Mouse (Mus musculus): ENCODE data around the gene Mtmr12. TPM values are rescaled to one million over a fixed set of nuclear protein-coding genes. Genes with fewer than 3 reads are reported as not detected.

The Mtmr12 gene
- polyA plus RNA-seq, 1 experiment, result 49.2 TPM

DNA sequence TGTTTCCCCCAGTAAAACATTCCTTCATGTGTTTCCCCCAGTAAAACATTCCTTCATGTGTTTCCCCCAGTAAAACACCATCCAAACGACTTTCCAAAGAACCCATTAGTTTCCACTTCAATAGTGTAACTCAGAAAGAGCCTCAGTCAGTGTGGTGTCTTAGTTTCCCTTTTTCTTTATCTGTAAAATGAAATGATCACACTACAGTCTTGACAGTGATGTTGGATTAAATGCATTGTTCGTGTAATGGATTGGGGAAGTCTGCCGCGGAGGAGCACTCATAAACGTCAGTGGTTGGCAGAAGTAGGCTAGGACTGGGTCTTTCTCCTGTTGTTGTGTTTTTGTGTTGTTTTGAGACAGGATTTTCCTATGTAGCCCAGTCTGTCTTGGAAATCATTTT lies 45.5 kb downstream of the Mtmr12 start:
- Histone ChIP-seq H3K4me3 (ENCODE audit: control insufficient read depth, insufficient read depth, low read length) (no peak overlapping the region), H3K36me3 (ENCODE audit: control insufficient read depth, insufficient read depth, low read length) (peaks cover 43% of the 10 kb centered on the region)

DNA sequence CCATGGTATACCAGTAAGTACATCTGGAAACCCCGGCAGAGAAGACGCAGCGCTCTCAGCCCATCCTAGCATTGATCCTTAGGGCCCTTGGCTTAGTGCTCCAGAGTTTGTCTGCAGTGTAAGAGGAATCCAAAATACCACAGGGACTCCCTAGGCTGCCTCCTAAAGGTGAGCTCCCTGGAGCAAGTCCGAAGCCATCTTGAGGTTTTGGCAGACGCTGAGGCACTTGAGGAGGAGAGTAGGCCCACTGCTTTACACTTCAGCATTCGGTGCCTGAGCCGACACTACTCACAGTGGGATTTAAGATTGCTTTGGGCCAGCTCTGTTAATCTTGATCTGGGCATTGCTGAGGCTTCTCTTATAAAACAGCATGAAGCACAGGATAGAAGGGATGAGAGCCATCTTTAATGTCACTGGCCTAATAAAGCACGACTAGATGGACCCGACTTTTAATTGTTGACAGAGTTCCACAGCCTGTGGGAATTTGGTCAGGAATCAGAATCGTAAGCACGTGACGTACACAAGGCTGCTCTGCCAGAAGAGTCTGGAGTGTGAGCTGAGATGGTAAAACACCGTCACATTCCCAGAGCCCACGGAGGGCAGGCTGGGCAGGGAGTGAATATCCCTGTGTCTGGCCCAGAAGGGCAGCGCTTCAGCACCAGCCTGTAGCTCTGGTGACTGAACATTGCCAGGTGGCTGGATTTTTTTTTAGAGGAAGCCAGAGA lies 46.8 kb downstream of the Mtmr12 start:
- Histone ChIP-seq H3K4me3 (ENCODE audit: control insufficient read depth, insufficient read depth, low read length) (no peak overlapping the region), H3K27me3 (ENCODE audit: control insufficient read depth, insufficient read depth, low read length) (no peaks in the 10 kb centered on the region), H3K27ac (ENCODE audit: control insufficient read depth, insufficient read depth, low read length) (no peak overlapping the region), H3K36me3 (ENCODE audit: control insufficient read depth, insufficient read depth, low read length) (peaks cover 32% of the 10 kb centered on the region), H3K4me1 (replicated peaks; ENCODE audit: control insufficient read depth, insufficient read depth, low read length) (no peaks in the 10 kb centered on the region)
- DNase-seq, result no peak
- TF ChIP-seq POLR2A (IDR thresholded peaks at IDR 0.05; ENCODE audit: control insufficient read depth, extremely low read depth, insufficient read depth, low read length, poor library complexity), result no peak
- TF ChIP-seq CTCF (IDR thresholded peaks at IDR 0.05; ENCODE audit: borderline replicate concordance, control insufficient read depth, extremely low read depth, insufficient read depth, low read length, poor library complexity), result no peak
- 95% methylated on average over 15 of the region's 15 CpGs for WGBS

More for the DNA sequence above, 45.5 kb downstream of the Mtmr12 start:
- DNase-seq, result no peak
- Histone ChIP-seq H3K27me3 (ENCODE audit: control insufficient read depth, insufficient read depth, low read length) (no peaks in the 10 kb centered on the region), H3K4me1 (replicated peaks; ENCODE audit: control insufficient read depth, insufficient read depth, low read length) (no peaks in the 10 kb centered on the region), H3K27ac (ENCODE audit: control insufficient read depth, insufficient read depth, low read length) (no peak overlapping the region)
- TF ChIP-seq CTCF (IDR thresholded peaks at IDR 0.05; ENCODE audit: borderline replicate concordance, control insufficient read depth, extremely low read depth, insufficient read depth, low read length, poor library complexity), result no peak
- no peak for TF ChIP-seq POLR2A (IDR thresholded peaks at IDR 0.05; ENCODE audit: control insufficient read depth, extremely low read depth, insufficient read depth, low read length, poor library complexity)
- 93% methylated on average over 5 of the region's 5 CpGs for WGBS

DNA sequence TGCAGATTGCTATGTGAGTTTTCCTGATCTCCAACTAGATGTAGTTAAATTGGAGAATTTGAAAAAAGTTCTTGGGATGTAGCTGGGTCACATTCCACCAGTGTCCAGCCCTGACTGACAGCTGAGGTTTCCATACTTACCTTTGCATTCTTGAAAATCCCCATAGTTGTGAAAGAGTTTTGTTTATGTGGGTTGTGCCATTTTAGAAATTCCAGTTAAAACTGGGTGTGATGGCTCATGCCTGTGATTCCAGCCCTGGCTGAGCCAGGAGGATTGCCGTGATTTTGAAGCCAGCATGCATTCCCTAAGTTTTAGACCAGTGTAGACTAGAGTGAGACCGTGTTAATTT lies 47.3 kb downstream of the Mtmr12 start:
- Histone ChIP-seq H3K4me3 (ENCODE audit: control insufficient read depth, insufficient read depth, low read length) (no peak overlapping the region), H3K36me3 (ENCODE audit: control insufficient read depth, insufficient read depth, low read length) (peaks cover 27% of the 10 kb centered on the region), H3K27ac (ENCODE audit: control insufficient read depth, insufficient read depth, low read length) (no peak overlapping the region), H3K27me3 (ENCODE audit: control insufficient read depth, insufficient read depth, low read length) (no peaks in the 10 kb centered on the region), H3K4me1 (replicated peaks; ENCODE audit: control insufficient read depth, insufficient read depth, low read length) (no peaks in the 10 kb centered on the region)
- no peak for TF ChIP-seq POLR2A (IDR thresholded peaks at IDR 0.05; ENCODE audit: control insufficient read depth, extremely low read depth, insufficient read depth, low read length, poor library complexity)
- no peak for TF ChIP-seq CTCF (IDR thresholded peaks at IDR 0.05; ENCODE audit: borderline replicate concordance, control insufficient read depth, extremely low read depth, insufficient read depth, low read length, poor library complexity)
- 94% methylated on average over 2 of the region's 2 CpGs for WGBS
- no peak for DNase-seq

DNA sequence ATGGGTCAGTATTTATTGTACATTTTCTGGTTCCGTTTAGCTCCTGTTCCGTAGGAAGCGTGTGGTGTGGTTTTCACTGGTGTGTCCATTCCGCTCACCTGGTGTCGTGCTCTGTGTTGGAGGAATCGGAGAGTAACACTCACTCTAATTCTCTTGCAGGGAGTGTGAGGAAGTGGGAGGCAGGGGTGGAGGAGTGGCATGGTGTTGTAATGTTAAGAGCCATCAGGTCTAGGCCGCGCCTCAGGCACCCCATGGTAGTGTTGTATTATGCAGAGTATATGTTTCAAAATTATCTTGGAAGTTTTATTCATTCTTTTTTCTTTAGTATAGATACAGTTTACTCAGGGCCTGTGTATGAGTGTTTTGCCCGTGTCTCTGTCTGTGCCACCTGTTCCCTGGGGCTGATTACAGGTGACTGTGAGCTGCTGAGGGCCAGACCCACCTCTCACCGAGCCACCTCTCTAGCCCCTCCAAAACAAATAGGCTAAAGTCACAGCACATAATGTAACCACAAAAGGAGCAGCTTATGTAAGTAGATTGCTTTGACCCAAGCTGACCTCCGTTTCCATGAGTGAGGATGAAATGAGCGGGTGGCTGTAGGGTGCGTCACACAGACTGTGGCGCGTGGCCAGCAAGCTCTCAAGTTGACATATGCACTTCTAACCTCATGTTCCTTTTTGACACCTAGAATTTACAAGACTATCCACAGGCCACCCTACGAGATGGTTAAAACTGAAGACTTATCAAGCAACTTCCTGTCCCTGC lies 53.1 kb downstream of the Mtmr12 start:
- H3K36me3 ChIP-seq (ENCODE audit: control insufficient read depth, insufficient read depth, low read length), result peaks cover 48% of the 10 kb centered on the region

DNA sequence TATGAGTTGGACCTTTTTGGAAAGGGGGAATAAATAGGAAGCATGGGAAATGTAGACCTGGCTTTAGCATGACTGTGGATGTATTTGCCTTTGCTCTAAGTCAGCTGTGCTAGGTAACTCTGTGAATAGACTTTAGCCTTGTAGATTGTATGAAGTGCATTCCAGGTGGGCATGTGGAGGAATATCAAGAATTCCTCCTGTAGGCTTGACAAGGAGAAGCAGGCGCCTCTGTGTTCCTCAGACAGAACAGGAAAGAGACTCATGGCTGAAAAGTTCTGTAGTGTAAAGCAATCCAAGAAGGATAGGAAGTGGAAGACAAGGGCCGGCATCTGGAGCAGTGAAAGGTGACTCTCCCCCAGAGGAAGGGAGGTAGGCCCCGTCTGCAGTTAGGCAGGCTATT lies 58.2 kb downstream of the Mtmr12 start:
- H3K27me3 ChIP-seq (ENCODE audit: control insufficient read depth, insufficient read depth, low read length), result no peaks in the 10 kb centered on the region
- DNase-seq, result no peak
- TF ChIP-seq CTCF (IDR thresholded peaks at IDR 0.05; ENCODE audit: borderline replicate concordance, control insufficient read depth, extremely low read depth, insufficient read depth, low read length, poor library complexity) (no peak), POLR2A (IDR thresholded peaks at IDR 0.05; ENCODE audit: control insufficient read depth, extremely low read depth, insufficient read depth, low read length, poor library complexity) (no peak)
- no peak overlapping the region for H3K27ac ChIP-seq (ENCODE audit: control insufficient read depth, insufficient read depth, low read length)
- H3K4me1 ChIP-seq (replicated peaks; ENCODE audit: control insufficient read depth, insufficient read depth, low read length), result no peaks in the 10 kb centered on the region
- 94% methylated on average over 3 of the region's 3 CpGs for WGBS
- peaks cover 79% of the 10 kb centered on the region for H3K36me3 ChIP-seq (ENCODE audit: control insufficient read depth, insufficient read depth, low read length)
- H3K4me3 ChIP-seq (ENCODE audit: control insufficient read depth, insufficient read depth, low read length), result no peak overlapping the region

More for the DNA sequence above, 53.1 kb downstream of the Mtmr12 start:
- H3K27me3 ChIP-seq (ENCODE audit: control insufficient read depth, insufficient read depth, low read length), result no peaks in the 10 kb centered on the region
- no peaks in the 10 kb centered on the region for H3K4me1 ChIP-seq (replicated peaks; ENCODE audit: control insufficient read depth, insufficient read depth, low read length)
- DNase-seq, result no peak
- H3K4me3 ChIP-seq (ENCODE audit: control insufficient read depth, insufficient read depth, low read length), result no peak overlapping the region
- no peak for TF ChIP-seq POLR2A (IDR thresholded peaks at IDR 0.05; ENCODE audit: control insufficient read depth, extremely low read depth, insufficient read depth, low read length, poor library complexity)
- H3K27ac ChIP-seq (ENCODE audit: control insufficient read depth, insufficient read depth, low read length), result no peak overlapping the region
- WGBS, result 97% methylated on average over 16 of the region's 16 CpGs

DNA sequence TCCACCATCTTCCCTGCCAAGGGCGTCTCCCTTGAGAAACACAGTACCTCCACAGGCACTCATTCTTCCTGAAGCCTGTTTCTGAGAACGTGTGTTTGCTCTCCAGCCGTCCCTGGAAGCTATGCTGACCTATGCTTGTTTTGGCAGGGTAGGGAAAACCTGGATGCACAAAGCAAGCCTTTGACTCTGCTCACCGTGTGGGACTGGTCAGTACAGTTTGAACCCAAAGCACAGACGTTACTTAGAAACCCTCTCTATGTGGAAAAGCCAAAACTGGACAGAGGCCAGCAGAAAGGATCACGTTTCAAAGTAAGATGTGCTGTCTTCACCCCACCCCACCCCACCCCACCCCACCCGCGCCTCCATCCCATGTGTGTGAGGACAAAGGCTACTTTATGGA lies 61.6 kb downstream of the Mtmr12 start:
- H3K27me3 ChIP-seq (ENCODE audit: control insufficient read depth, insufficient read depth, low read length), result no peaks in the 10 kb centered on the region
- TF ChIP-seq POLR2A (IDR thresholded peaks at IDR 0.05; ENCODE audit: control insufficient read depth, extremely low read depth, insufficient read depth, low read length, poor library complexity) (no peak), CTCF (IDR thresholded peaks at IDR 0.05; ENCODE audit: borderline replicate concordance, control insufficient read depth, extremely low read depth, insufficient read depth, low read length, poor library complexity) (no peak)
- H3K4me3 ChIP-seq (ENCODE audit: control insufficient read depth, insufficient read depth, low read length), result no peak overlapping the region
- no peak overlapping the region for H3K27ac ChIP-seq (ENCODE audit: control insufficient read depth, insufficient read depth, low read length)
- no peak for DNase-seq
- H3K4me1 ChIP-seq (replicated peaks; ENCODE audit: control insufficient read depth, insufficient read depth, low read length), result no peaks in the 10 kb centered on the region
- WGBS, result 91% methylated on average over 8 of the region's 8 CpGs
- H3K36me3 ChIP-seq (ENCODE audit: control insufficient read depth, insufficient read depth, low read length), result peaks cover 71% of the 10 kb centered on the region
